Mouse (Mus musculus): Measurements from ENCODE around the gene Srp14. TPM values are rescaled to one million over a fixed set of nuclear protein-coding genes. Genes with fewer than 3 reads are reported as not detected.

The Srp14 gene
- polyA plus RNA-seq, 1 experiment from 2014 or later, result 232 TPM

DNA sequence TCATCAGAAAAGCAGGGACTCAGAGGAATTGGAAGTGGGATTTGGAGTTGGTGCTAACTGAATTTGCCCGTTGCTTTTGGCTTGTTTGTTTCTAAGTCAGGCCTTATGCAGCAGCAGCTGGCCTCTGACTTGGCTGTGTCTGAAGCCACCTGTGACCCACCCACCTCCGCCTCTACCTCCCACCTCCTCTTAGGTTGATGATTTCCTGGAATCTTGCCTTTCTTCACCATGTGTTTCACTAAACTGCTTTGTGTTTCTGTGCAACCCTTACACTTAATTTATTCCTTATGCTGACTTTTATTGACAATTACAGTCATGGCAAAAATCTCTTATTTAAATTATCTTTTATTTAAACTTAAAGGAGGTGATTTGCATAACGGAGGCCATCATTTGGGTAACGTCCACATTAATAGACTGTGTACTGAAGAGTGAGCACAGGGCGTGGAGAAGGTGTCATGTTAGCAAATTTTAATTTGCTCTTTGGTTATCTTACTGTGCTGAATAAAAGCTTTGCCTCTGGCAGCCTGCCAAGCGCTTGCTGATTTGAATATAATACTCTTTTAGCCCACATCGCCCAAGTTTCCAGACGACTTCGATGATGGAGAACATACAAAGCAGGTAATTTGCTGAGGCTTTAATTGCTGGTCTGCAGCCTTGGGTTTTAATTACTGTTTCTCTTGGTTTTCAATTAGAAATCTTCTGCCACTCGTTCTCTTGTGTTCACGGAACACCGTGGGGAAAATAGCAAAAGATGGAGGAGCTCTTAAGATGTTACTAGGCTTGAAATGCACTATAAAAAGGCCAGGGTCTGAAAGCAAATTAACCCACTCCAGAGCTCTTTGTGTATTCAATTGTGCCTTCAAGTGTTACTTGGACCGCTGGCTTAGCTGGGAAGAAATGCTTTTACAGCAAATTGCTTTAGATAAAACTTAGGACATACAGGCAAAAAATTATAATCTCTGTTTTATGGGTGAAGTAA is 33.5 kb downstream of the Srp14 start:
- DNase-seq (ENCODE audit: low spot score), result no peak
- Histone ChIP-seq H3K36me3 (peaks cover 59% of the 10 kb centered on the region), H3K4me3 (no peak overlapping the region), H3K27me3 (ENCODE audit: low read depth, poor library complexity, severe bottlenecking) (no peaks in the 10 kb centered on the region), H3K9me3 (replicated peaks) (no peaks in the 10 kb centered on the region), H3K4me1 (peaks cover 10% of the 10 kb centered on the region; the same call in 1 of the 2 replicates), H3K27ac (no peak overlapping the region)
- 87% methylated on average over 13 of the region's 13 CpGs for WGBS

DNA sequence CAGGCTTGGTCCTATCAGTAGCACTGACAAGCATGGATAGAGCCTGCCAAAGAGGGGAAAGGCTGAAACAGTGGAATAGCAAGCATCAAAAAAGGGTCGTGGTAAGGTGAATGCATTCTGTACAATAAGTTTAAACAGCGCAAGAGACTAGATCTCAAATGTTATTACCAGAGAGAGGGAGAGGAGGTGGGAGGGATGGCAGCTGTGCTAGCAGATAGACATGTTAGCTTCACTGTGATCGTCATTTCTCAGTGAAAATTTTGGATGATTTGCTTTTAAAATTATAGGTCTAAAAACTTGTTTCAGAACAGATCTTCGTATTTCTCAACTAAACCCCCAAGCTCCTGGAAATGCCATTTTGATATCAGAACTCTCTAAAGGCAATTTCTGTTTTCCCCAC is 36.8 kb downstream of the Srp14 start:
- Histone ChIP-seq H3K36me3 (peaks cover 52% of the 10 kb centered on the region), H3K9me3 (replicated peaks) (no peaks in the 10 kb centered on the region), H3K4me3 (no peak overlapping the region), H3K4me1 (peaks cover 10% of the 10 kb centered on the region; the same call in 1 of the 2 replicates), H3K27me3 (ENCODE audit: low read depth, poor library complexity, severe bottlenecking) (no peaks in the 10 kb centered on the region), H3K27ac (no peak overlapping the region)
- 95% methylated on average over 4 of the region's 4 CpGs for WGBS
- DNase-seq (ENCODE audit: low spot score), result no peak

DNA sequence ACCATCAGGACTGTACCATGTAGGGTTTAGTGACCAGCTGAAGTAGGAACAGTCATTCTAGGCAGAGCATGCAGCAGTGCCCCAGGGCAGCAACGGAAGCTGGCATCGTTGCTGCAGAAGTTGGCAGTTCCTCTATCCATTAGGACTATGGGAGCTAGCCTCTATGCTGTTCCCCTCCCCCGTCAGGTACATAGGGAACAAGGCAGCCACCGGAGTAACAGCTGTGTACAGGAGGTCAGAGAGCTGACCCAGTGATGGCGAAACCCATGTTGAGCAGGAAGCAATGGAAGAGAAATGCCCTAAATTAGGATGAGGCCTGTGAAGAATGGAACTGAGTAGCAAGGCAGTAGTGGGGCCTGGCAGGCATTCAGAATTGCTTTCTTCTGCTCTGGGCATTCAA is 37.3 kb downstream of the Srp14 start:
- H3K4me1 ChIP-seq, result peaks cover 10% of the 10 kb centered on the region; the same call in 1 of the 2 replicates
- peaks cover 52% of the 10 kb centered on the region for H3K36me3 ChIP-seq
- no peak overlapping the region for H3K4me3 ChIP-seq
- DNase-seq (ENCODE audit: low spot score), result no peak
- no peaks in the 10 kb centered on the region for H3K27me3 ChIP-seq (ENCODE audit: low read depth, poor library complexity, severe bottlenecking)
- WGBS, result 81% methylated on average over 5 of the region's 5 CpGs
- H3K27ac ChIP-seq, result no peak overlapping the region
- no peaks in the 10 kb centered on the region for H3K9me3 ChIP-seq (replicated peaks)

DNA sequence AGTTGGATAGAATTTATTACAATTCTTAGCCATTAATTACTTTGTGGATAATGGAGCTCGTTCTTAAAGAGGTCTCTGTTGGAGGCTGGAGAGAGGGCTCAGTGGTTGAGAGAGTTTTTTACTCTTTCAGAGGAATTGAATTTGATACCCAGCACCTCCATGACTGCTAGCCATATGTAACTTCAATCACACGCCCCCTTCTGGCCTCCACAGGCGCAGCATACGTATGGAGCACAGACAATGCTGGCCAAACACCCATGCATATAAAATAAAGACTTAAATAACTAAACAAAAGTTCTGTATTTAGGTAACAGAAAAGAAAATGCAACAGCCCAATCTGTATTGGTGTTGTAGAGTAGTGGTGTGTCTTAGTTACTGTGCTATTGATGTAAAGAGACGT is 47.9 kb downstream of the Srp14 start:
- Histone ChIP-seq H3K27ac (no peak overlapping the region), H3K9me3 (replicated peaks) (no peaks in the 10 kb centered on the region), H3K36me3 (peaks cover 92% of the 10 kb centered on the region), H3K4me1 (no peaks in the 10 kb centered on the region; the same call in 1 of the 2 replicates), H3K4me3 (no peak overlapping the region), H3K27me3 (ENCODE audit: low read depth, poor library complexity, severe bottlenecking) (no peaks in the 10 kb centered on the region)
- 63% methylated on average over 5 of the region's 5 CpGs for WGBS
- peak; percentile 51 for DNase-seq (ENCODE audit: low spot score)

DNA sequence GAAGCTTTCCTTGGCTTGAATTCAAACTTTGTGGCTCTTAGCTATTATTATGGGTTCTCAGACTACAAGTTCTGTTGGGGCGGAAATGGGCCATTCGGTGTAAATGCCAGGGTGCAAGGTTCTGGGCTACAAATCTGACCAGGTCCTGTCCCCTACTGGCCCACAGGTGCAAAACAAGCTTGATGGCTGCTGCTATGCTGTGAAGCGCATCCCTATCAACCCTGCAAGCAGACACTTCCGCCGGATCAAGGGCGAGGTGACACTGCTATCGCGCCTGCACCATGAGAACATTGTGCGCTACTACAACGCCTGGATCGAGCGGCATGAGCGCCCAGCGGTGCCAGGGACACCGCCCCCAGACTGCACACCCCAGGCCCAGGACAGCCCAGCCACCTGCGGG is 48.9 kb downstream of the Srp14 start:
- DNase-seq (ENCODE audit: low spot score), result no peak
- no peak overlapping the region for H3K27ac ChIP-seq
- H3K4me3 ChIP-seq, result no peak overlapping the region
- no peaks in the 10 kb centered on the region; the same call in 1 of the 2 replicates for H3K4me1 ChIP-seq
- H3K36me3 ChIP-seq, result peaks cover 92% of the 10 kb centered on the region
- 76% methylated on average over 16 of the region's 16 CpGs for WGBS
- H3K27me3 ChIP-seq (ENCODE audit: low read depth, poor library complexity, severe bottlenecking), result no peaks in the 10 kb centered on the region
- H3K9me3 ChIP-seq (replicated peaks), result no peaks in the 10 kb centered on the region

DNA sequence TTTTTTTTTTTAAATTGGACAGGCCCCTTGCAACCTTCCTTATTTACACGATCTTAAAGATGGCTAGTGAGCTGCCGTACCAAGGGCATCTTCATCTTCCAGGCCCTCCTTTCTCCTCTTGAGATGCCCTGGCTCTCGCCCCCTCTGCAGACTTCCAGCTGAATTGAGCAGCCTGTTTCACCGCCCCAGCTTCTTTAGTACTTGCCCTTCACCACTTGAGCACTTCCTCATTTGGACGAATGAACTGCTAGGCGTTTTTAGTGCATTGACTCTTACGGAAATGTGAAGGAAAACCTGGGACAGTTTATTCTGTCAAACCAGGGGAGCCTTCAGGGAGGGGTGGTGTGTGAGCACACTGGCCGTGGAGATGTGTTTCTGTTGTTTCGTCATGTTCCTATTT is 50.2 kb downstream of the Srp14 start:
- WGBS, result 84% methylated on average over 9 of the region's 9 CpGs
- no peak for DNase-seq (ENCODE audit: low spot score)
- Histone ChIP-seq H3K4me3 (no peak overlapping the region), H3K27me3 (ENCODE audit: low read depth, poor library complexity, severe bottlenecking) (no peaks in the 10 kb centered on the region), H3K9me3 (replicated peaks) (no peaks in the 10 kb centered on the region), H3K4me1 (no peaks in the 10 kb centered on the region; the same call in 1 of the 2 replicates), H3K36me3 (peaks cover 91% of the 10 kb centered on the region), H3K27ac (no peak overlapping the region)

DNA sequence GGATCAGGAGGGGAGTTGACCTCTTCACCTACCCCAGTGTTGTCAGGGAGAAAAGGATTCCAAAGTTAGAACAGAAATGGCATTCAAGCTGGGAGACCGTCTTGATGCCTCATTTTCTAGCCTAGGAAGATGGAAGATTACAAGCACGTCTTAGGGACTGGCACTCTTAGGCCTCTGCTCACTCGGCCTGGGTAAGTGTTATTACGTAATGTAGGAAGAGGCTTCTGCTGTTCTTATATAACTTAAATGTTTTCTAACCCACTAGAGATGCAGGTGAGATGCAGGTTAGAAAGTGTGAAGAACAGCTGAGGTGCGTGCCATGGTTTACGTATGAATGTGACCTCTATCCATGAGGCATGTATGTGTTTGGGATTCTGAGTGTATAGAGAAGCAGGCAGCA is 51.2 kb downstream of the Srp14 start:
- Histone ChIP-seq H3K27ac (no peak overlapping the region), H3K4me1 (no peaks in the 10 kb centered on the region; the same call in 1 of the 2 replicates), H3K4me3 (no peak overlapping the region), H3K27me3 (ENCODE audit: low read depth, poor library complexity, severe bottlenecking) (no peaks in the 10 kb centered on the region), H3K9me3 (replicated peaks) (no peaks in the 10 kb centered on the region), H3K36me3 (peaks cover 85% of the 10 kb centered on the region)
- WGBS, result 95% methylated on average over 6 of the region's 6 CpGs
- DNase-seq (ENCODE audit: low spot score), result no peak

Other genes with a start within 250 kb of the Srp14 start
- 0.88 and 1.2 TPM in 2 replicates for gene Fsip1, start 222.7 kb downstream of the Srp14 start, polyA plus RNA-seq (2016; fragmentation: Nextera tagmentation; extraction: Ambion mirVana)
- 0.10 and 0.15 TPM in 2 replicates for gene Gpr176, start 106.3 kb downstream of the Srp14 start, polyA plus RNA-seq (2016; fragmentation: Nextera tagmentation; extraction: Ambion mirVana)
- 13.2 and 15.5 TPM in 2 replicates for gene Eif2ak4, start 91.1 kb downstream of the Srp14 start, polyA plus RNA-seq (2016; fragmentation: Nextera tagmentation; extraction: Ambion mirVana)
- 4.2 and 5.5 TPM in 2 replicates for gene Bmf, start 70.0 kb upstream of the Srp14 start, polyA plus RNA-seq (2016; fragmentation: Nextera tagmentation; extraction: Ambion mirVana)
- gene Bub1b, start 118.5 kb upstream of the Srp14 start, polyA plus RNA-seq (2016; fragmentation: Nextera tagmentation; extraction: Ambion mirVana), result 148 and 168 TPM in 2 replicates
- gene Pak6, start 183.6 kb upstream of the Srp14 start, polyA plus RNA-seq (2016; fragmentation: Nextera tagmentation; extraction: Ambion mirVana), result 0.65 and 0.75 TPM in 2 replicates
- gene Ankrd63, start 224.3 kb upstream of the Srp14 start, polyA plus RNA-seq (2016; fragmentation: Nextera tagmentation; extraction: Ambion mirVana), result not detected in 2 replicates
- 0.28 and 0.36 TPM in 2 replicates for gene Plcb2, start 248.7 kb upstream of the Srp14 start, polyA plus RNA-seq (2016; fragmentation: Nextera tagmentation; extraction: Ambion mirVana)

Measured in limb, embryonic 10.5 days (tissue).